In genomic region chr12:55831101-55831500, GRCm38 (mm10) we compare ENCODE assay signal across 9 mouse cellular contexts. TPM values are rescaled to one million over a fixed set of nuclear protein-coding genes. Genes with fewer than 3 reads are reported as not detected.
A peak's percentile ranks its signal among the peaks of the same experiment; 100 is the strongest.
DNase-seq lines count a peak whose midpoint lies in the region; ATAC-seq and TF ChIP-seq lines count a peak whose summit lies in the region.
"Had no signal": no experiment of that assay in that cellular context is flagged by ENCODE, and none has a peak within 500 bp of the region (broad histone marks: within the 10 kb centered on the region; RNA-seq: fewer than 3 reads in every experiment).

No protein-coding gene starts in this region.

- peak; percentile 74 for DNase-seq in forebrain, embryonic 14.5 days (ENCODE audit: low spot score)
- peak; percentile 46 for DNase-seq in T-cell, adult 2 months (ENCODE audit: low spot score)
- peak; percentile 64 to 74 for DNase-seq in cerebellum, postnatal 36 days
- peak; percentile 45 to 67 for DNase-seq in heart, adult 9 months (ENCODE audit: low spot score in 2 of 2)
- peak; percentile 56 for DNase-seq in left cerebral cortex, adult 11 months (ENCODE audit: low spot score)
- DNase-seq in midbrain, postnatal 0 days (ENCODE audit: low spot score) = peak; percentile 70
- peak; percentile 44 to 73 for DNase-seq in spleen, postnatal 4 days (ENCODE audit: low spot score in 2 of 2)

- no peaks in the 10 kb centered on the region for H3K27me3 ChIP-seq in forebrain, embryonic 14.5 days (replicated peaks; ENCODE audit: control insufficient read depth, insufficient read depth, low read length)
- no peaks in the 10 kb centered on the region for H3K27me3 ChIP-seq in forebrain, embryonic 13.5 days
- no peaks in the 10 kb centered on the region for H3K27me3 ChIP-seq in midbrain, postnatal 0 days (ENCODE audit: insufficient read depth, low read length)
- H3K27me3 ChIP-seq: limb, embryonic 15.5 days had no signal

- no peak overlapping the region for H3K9ac ChIP-seq in forebrain, embryonic 14.5 days (ENCODE audit: low read length)
- no peak overlapping the region for H3K9ac ChIP-seq in forebrain, embryonic 13.5 days
- H3K9ac ChIP-seq in midbrain, postnatal 0 days (replicated peaks; ENCODE audit: low read length, poor library complexity, severe bottlenecking) = no peak overlapping the region
- H3K9ac ChIP-seq: limb, embryonic 15.5 days had no signal

- no peaks in the 10 kb centered on the region for H3K4me1 ChIP-seq in forebrain, embryonic 14.5 days (ENCODE audit: control insufficient read depth, insufficient read depth, low read length)
- H3K4me1 ChIP-seq in forebrain, embryonic 13.5 days = no peaks in the 10 kb centered on the region
- no peaks in the 10 kb centered on the region for H3K4me1 ChIP-seq in midbrain, postnatal 0 days (ENCODE audit: insufficient read depth, low read length)
- H3K4me1 ChIP-seq: limb, embryonic 15.5 days had no signal

- H3K9me3 ChIP-seq in forebrain, embryonic 14.5 days (replicated peaks; ENCODE audit: control insufficient read depth, low read length) = no peaks in the 10 kb centered on the region
- H3K9me3 ChIP-seq in forebrain, embryonic 13.5 days (replicated peaks) = no peaks in the 10 kb centered on the region
- no peaks in the 10 kb centered on the region for H3K9me3 ChIP-seq in midbrain, postnatal 0 days (ENCODE audit: low read length)
- H3K9me3 ChIP-seq: limb, embryonic 15.5 days had no signal

- 16% methylated on average over 2 of the region's 2 CpGs for WGBS in forebrain, embryonic 14.5 days
- WGBS in forebrain, embryonic 13.5 days = 19% methylated on average over 2 of the region's 2 CpGs
- WGBS in midbrain, postnatal 0 days = 22% methylated on average over 2 of the region's 2 CpGs

- H3K27ac ChIP-seq in forebrain, embryonic 14.5 days (ENCODE audit: low read depth, low read length) = no peak overlapping the region
- no peak overlapping the region for H3K27ac ChIP-seq in forebrain, embryonic 13.5 days
- no peak overlapping the region for H3K27ac ChIP-seq in midbrain, postnatal 0 days (ENCODE audit: low read depth, low read length)
- H3K27ac ChIP-seq: limb, embryonic 15.5 days had no signal

- ATAC-seq in forebrain, embryonic 14.5 days = no peak
- ATAC-seq in forebrain, embryonic 13.5 days = no peak
- ATAC-seq in midbrain, postnatal 0 days (ENCODE audit: low FRiP score) = no peak

- TF ChIP-seq CTCF in midbrain, postnatal 0 days (IDR thresholded peaks at IDR 0.05) = peak; percentile 85

- H3K4me3 ChIP-seq in forebrain, embryonic 14.5 days (ENCODE audit: low read depth, low read length) = no peak overlapping the region
- H3K4me3 ChIP-seq in forebrain, embryonic 13.5 days = no peak overlapping the region
- no peak overlapping the region for H3K4me3 ChIP-seq in midbrain, postnatal 0 days (ENCODE audit: low read depth, low read length)
- H3K4me3 ChIP-seq: limb, embryonic 15.5 days had no signal

- H3K4me2 ChIP-seq in forebrain, embryonic 14.5 days (ENCODE audit: low read length) = no peak overlapping the region
- H3K4me2 ChIP-seq in forebrain, embryonic 13.5 days = no peak overlapping the region
- no peak overlapping the region for H3K4me2 ChIP-seq in midbrain, postnatal 0 days (ENCODE audit: low read depth, low read length, poor library complexity, severe bottlenecking)
- H3K4me2 ChIP-seq: limb, embryonic 15.5 days had no signal

- no peaks in the 10 kb centered on the region for H3K36me3 ChIP-seq in forebrain, embryonic 14.5 days (ENCODE audit: control insufficient read depth, insufficient read depth, low read length)
- H3K36me3 ChIP-seq in forebrain, embryonic 13.5 days (ENCODE audit: poor library complexity, severe bottlenecking) = no peaks in the 10 kb centered on the region
- no peaks in the 10 kb centered on the region for H3K36me3 ChIP-seq in midbrain, postnatal 0 days (ENCODE audit: insufficient read depth, low read length)
- H3K36me3 ChIP-seq: limb, embryonic 15.5 days had no signal

RNA-seq across cellular contexts. Expression of gene Brms1l, which starts 5.0 kb away (rescaled TPM):
- polyA plus RNA-seq in forebrain, embryonic 14.5 days (2014; fragmentation: Nextera tagmentation; extraction: Ambion mirVana) = 45.1 and 47.4 TPM in 2 replicates
- polyA plus RNA-seq in forebrain, embryonic 13.5 days (2015; fragmentation: Nextera tagmentation; extraction: Ambion mirVana) = 49.5 and 53.9 TPM in 2 replicates
- total RNA-seq in midbrain, postnatal 0 days (2014; rRNA removed) = 38.0 and 39.7 TPM in 2 replicates
- polyA plus RNA-seq in midbrain, postnatal 0 days (2015; fragmentation: Nextera tagmentation; extraction: Ambion mirVana) = 38.3 and 40.5 TPM in 2 replicates

RNA-seq across cellular contexts. Expression of gene Ralgapa1, which starts 10.1 kb away (rescaled TPM):
- polyA plus RNA-seq in forebrain, embryonic 14.5 days (2014; fragmentation: Nextera tagmentation; extraction: Ambion mirVana) = 16.6 and 22.2 TPM in 2 replicates
- polyA plus RNA-seq in forebrain, embryonic 13.5 days (2015; fragmentation: Nextera tagmentation; extraction: Ambion mirVana) = 14.1 and 14.3 TPM in 2 replicates
- 135 and 146 TPM in 2 replicates for total RNA-seq in midbrain, postnatal 0 days (2014; rRNA removed)
- 14.4 and 18.8 TPM in 2 replicates for polyA plus RNA-seq in midbrain, postnatal 0 days (2015; fragmentation: Nextera tagmentation; extraction: Ambion mirVana)
